Mouse (Mus musculus): ENCODE measurements at regions not wholly inside any gene's neighbourhood (a gene's known extent, or its start where the extent isn't known, plus 50 kb on each side); places are given as distances from the start of the nearest gene placed in this dataset.

GRCm38 (mm10) chr10:37249511-37249910 lies 110.8 kb upstream of the Marcks start:
- H3K4me3 ChIP-seq = no peak overlapping the region
- no peaks in the 10 kb centered on the region for H3K9me3 ChIP-seq
- H3K27ac ChIP-seq (replicated peaks) = 0 out of 2 replicates have a peak overlapping the region, but pooled peaks have one; percentile 32
- no peak for DNase-seq (ENCODE audit: low spot score)
- no peaks in the 10 kb centered on the region for H3K27me3 ChIP-seq (replicated peaks; ENCODE audit: low read depth, poor library complexity, severe bottlenecking)
- H3K36me3 ChIP-seq (replicated peaks) = no peaks in the 10 kb centered on the region
- peaks cover 21% of the 10 kb centered on the region for H3K4me1 ChIP-seq
- 83% methylated on average over 4 of the region's 4 CpGs for WGBS

- H3K36me3 ChIP-seq (replicated peaks) = no peaks in the 10 kb centered on the region
- H3K9me3 ChIP-seq = no peaks in the 10 kb centered on the region
- no peaks in the 10 kb centered on the region for H3K27me3 ChIP-seq (replicated peaks; ENCODE audit: low read depth, poor library complexity, severe bottlenecking)
- DNase-seq (ENCODE audit: low spot score) = no peak
- no peak overlapping the region for H3K4me3 ChIP-seq
- H3K27ac ChIP-seq (replicated peaks) = no peak overlapping the region
- H3K4me1 ChIP-seq = peaks cover 28% of the 10 kb centered on the region
Measured at GRCm38 (mm10) chr10:37247121-37247520, 108.4 kb upstream of the Marcks start.

- Histone ChIP-seq H3K27me3 (replicated peaks; ENCODE audit: low read depth, poor library complexity, severe bottlenecking) (no peaks in the 10 kb centered on the region), H3K36me3 (replicated peaks) (no peaks in the 10 kb centered on the region), H3K4me3 (no peak overlapping the region), H3K27ac (replicated peaks) (0 out of 2 replicates have a peak overlapping the region, but pooled peaks have one; percentile 4), H3K4me1 (peaks cover 26% of the 10 kb centered on the region), H3K9me3 (no peaks in the 10 kb centered on the region)
- WGBS = 85% methylated on average over 2 of the region's 2 CpGs
- DNase-seq (ENCODE audit: low spot score) = no peak
Measured at GRCm38 (mm10) chr10:37243136-37243535, 104.4 kb upstream of the Marcks start.

GRCm38 (mm10) chr10:37241821-37242263 lies 103.1 kb upstream of the Marcks start:
- 32% methylated on average over 4 of the region's 4 CpGs for WGBS
- Histone ChIP-seq H3K9me3 (no peaks in the 10 kb centered on the region), H3K4me3 (no peak overlapping the region), H3K4me1 (peaks cover 26% of the 10 kb centered on the region), H3K36me3 (replicated peaks) (no peaks in the 10 kb centered on the region), H3K27ac (replicated peaks) (peak overlapping the region; percentile 67; the same call in 1 of the 2 replicates), H3K27me3 (replicated peaks; ENCODE audit: low read depth, poor library complexity, severe bottlenecking) (no peaks in the 10 kb centered on the region)
- peak; percentile 36 for DNase-seq (ENCODE audit: low spot score)

- H3K36me3 ChIP-seq (replicated peaks) = no peaks in the 10 kb centered on the region
- H3K9me3 ChIP-seq = no peaks in the 10 kb centered on the region
- no peak for DNase-seq (ENCODE audit: low spot score)
- H3K27ac ChIP-seq (replicated peaks) = 0 out of 2 replicates have a peak overlapping the region, but pooled peaks have one; percentile 35
- no peaks in the 10 kb centered on the region for H3K27me3 ChIP-seq (replicated peaks; ENCODE audit: low read depth, poor library complexity, severe bottlenecking)
- no peak overlapping the region for H3K4me3 ChIP-seq
- 71% methylated on average over 4 of the region's 4 CpGs for WGBS
- H3K4me1 ChIP-seq = peaks cover 35% of the 10 kb centered on the region
Measured at GRCm38 (mm10) chr10:37240634-37241033, 101.9 kb upstream of the Marcks start.

GRCm38 (mm10) chr10:37240201-37240600 lies 101.5 kb upstream of the Marcks start:
- no peaks in the 10 kb centered on the region for H3K27me3 ChIP-seq (replicated peaks; ENCODE audit: low read depth, poor library complexity, severe bottlenecking)
- H3K27ac ChIP-seq (replicated peaks) = no peak overlapping the region
- H3K9me3 ChIP-seq = no peaks in the 10 kb centered on the region
- H3K4me3 ChIP-seq = no peak overlapping the region
- H3K36me3 ChIP-seq (replicated peaks) = no peaks in the 10 kb centered on the region
- DNase-seq (ENCODE audit: low spot score) = no peak
- WGBS = 82% methylated on average over 3 of the region's 3 CpGs
- H3K4me1 ChIP-seq = peaks cover 36% of the 10 kb centered on the region

GRCm38 (mm10) chr10:37236001-37236822 lies 97.5 kb upstream of the Marcks start:
- Histone ChIP-seq H3K36me3 (replicated peaks) (no peaks in the 10 kb centered on the region), H3K4me1 (peaks cover 45% of the 10 kb centered on the region), H3K4me3 (no peak overlapping the region), H3K9me3 (no peaks in the 10 kb centered on the region), H3K27me3 (replicated peaks; ENCODE audit: low read depth, poor library complexity, severe bottlenecking) (no peaks in the 10 kb centered on the region), H3K27ac (replicated peaks) (no peak overlapping the region; the same call in 1 of the 2 replicates)
- 63% methylated on average over 4 of the region's 4 CpGs for WGBS
- DNase-seq (ENCODE audit: low spot score) = no peak

- 14% methylated on average over 12 of the region's 12 CpGs for WGBS
- no peaks in the 10 kb centered on the region for H3K36me3 ChIP-seq (replicated peaks)
- no peaks in the 10 kb centered on the region for H3K27me3 ChIP-seq (replicated peaks; ENCODE audit: low read depth, poor library complexity, severe bottlenecking)
- peak overlapping the region; percentile 78 for H3K27ac ChIP-seq (replicated peaks)
- peak; percentile 65 for DNase-seq (ENCODE audit: low spot score)
- peaks cover 38% of the 10 kb centered on the region for H3K4me1 ChIP-seq
- no peaks in the 10 kb centered on the region for H3K9me3 ChIP-seq
- H3K4me3 ChIP-seq = peak overlapping the region; percentile 35; the same call in 1 of the 2 replicates
Measured at GRCm38 (mm10) chr10:37231936-37232556, 93.3 kb upstream of the Marcks start.

- Histone ChIP-seq H3K36me3 (replicated peaks) (no peaks in the 10 kb centered on the region), H3K4me3 (no peak overlapping the region), H3K9me3 (no peaks in the 10 kb centered on the region), H3K27me3 (replicated peaks; ENCODE audit: low read depth, poor library complexity, severe bottlenecking) (no peaks in the 10 kb centered on the region), H3K4me1 (peaks cover 33% of the 10 kb centered on the region), H3K27ac (replicated peaks) (no peak overlapping the region; the same call in 1 of the 2 replicates)
- no peak for DNase-seq (ENCODE audit: low spot score)
- WGBS = 75% methylated on average over 6 of the region's 6 CpGs
Measured at GRCm38 (mm10) chr10:37231159-37231558, 92.4 kb upstream of the Marcks start.

GRCm38 (mm10) chr10:37227889-37228288 lies 89.2 kb upstream of the Marcks start:
- 77% methylated on average over 3 of the region's 3 CpGs for WGBS
- H3K4me1 ChIP-seq = peaks cover 18% of the 10 kb centered on the region
- H3K36me3 ChIP-seq (replicated peaks) = no peaks in the 10 kb centered on the region
- H3K27me3 ChIP-seq (replicated peaks; ENCODE audit: low read depth, poor library complexity, severe bottlenecking) = no peaks in the 10 kb centered on the region
- DNase-seq (ENCODE audit: low spot score) = no peak
- H3K9me3 ChIP-seq = no peaks in the 10 kb centered on the region
- no peak overlapping the region for H3K4me3 ChIP-seq
- H3K27ac ChIP-seq (replicated peaks) = no peak overlapping the region

GRCm38 (mm10) chr10:37221730-37222129 lies 83.0 kb upstream of the Marcks start:
- WGBS = 54% methylated on average over 6 of the region's 6 CpGs
- DNase-seq (ENCODE audit: low spot score) = no peak
- H3K4me1 ChIP-seq = peaks cover 23% of the 10 kb centered on the region
- no peaks in the 10 kb centered on the region for H3K36me3 ChIP-seq (replicated peaks)
- H3K9me3 ChIP-seq = no peaks in the 10 kb centered on the region
- no peaks in the 10 kb centered on the region for H3K27me3 ChIP-seq (replicated peaks; ENCODE audit: low read depth, poor library complexity, severe bottlenecking)
- H3K4me3 ChIP-seq = no peak overlapping the region
- 0 out of 2 replicates have a peak overlapping the region, but pooled peaks have one; percentile 19 for H3K27ac ChIP-seq (replicated peaks)

GRCm38 (mm10) chr10:37220434-37220833 lies 81.7 kb upstream of the Marcks start:
- peaks cover 23% of the 10 kb centered on the region for H3K4me1 ChIP-seq
- H3K27me3 ChIP-seq (replicated peaks; ENCODE audit: low read depth, poor library complexity, severe bottlenecking) = no peaks in the 10 kb centered on the region
- no peak overlapping the region for H3K27ac ChIP-seq (replicated peaks)
- no peak overlapping the region for H3K4me3 ChIP-seq
- no peaks in the 10 kb centered on the region for H3K9me3 ChIP-seq
- DNase-seq (ENCODE audit: low spot score) = no peak
- H3K36me3 ChIP-seq (replicated peaks) = no peaks in the 10 kb centered on the region
- WGBS = 49% methylated on average over 3 of the region's 3 CpGs

- Histone ChIP-seq H3K27me3 (replicated peaks; ENCODE audit: low read depth, poor library complexity, severe bottlenecking) (no peaks in the 10 kb centered on the region), H3K9me3 (no peaks in the 10 kb centered on the region), H3K36me3 (replicated peaks) (no peaks in the 10 kb centered on the region), H3K4me3 (no peak overlapping the region), H3K27ac (replicated peaks) (no peak overlapping the region), H3K4me1 (peaks cover 23% of the 10 kb centered on the region)
- DNase-seq (ENCODE audit: low spot score) = no peak
- WGBS = 73% methylated on average over 4 of the region's 4 CpGs
Measured at GRCm38 (mm10) chr10:37219936-37220335, 81.2 kb upstream of the Marcks start.

All from embryonic facial prominence, embryonic 10.5 days (tissue).